In genomic region chr7:99704736-99705519, GRCm38 (mm10) we compare ENCODE assay signal across 18 mouse cellular contexts. TPM values are rescaled to one million over a fixed set of nuclear protein-coding genes. Genes with fewer than 3 reads are reported as not detected.
DNase-seq lines count a peak whose midpoint lies in the region; ATAC-seq and TF ChIP-seq lines count a peak whose summit lies in the region.
"Had no signal": no experiment of that assay in that cellular context is flagged by ENCODE, and none has a peak within 500 bp of the region (broad histone marks: within the 10 kb centered on the region; RNA-seq: fewer than 3 reads in every experiment).

No protein-coding gene starts in this region.

- 73% methylated on average over 3 of the region's 3 CpGs for WGBS in heart, postnatal 0 days
- 88% methylated on average over 3 of the region's 3 CpGs for WGBS in lung, postnatal 0 days
- WGBS in lung, adult 2 months, result 86% methylated on average over 3 of the region's 3 CpGs
- 78% methylated on average over 3 of the region's 3 CpGs for WGBS in hindbrain, embryonic 16.5 days
- WGBS in midbrain, postnatal 0 days, result 83% methylated on average over 3 of the region's 3 CpGs

- no peak for TF ChIP-seq CTCF in heart, postnatal 0 days (IDR thresholded peaks at IDR 0.05; ENCODE audit: low read depth)
- TF ChIP-seq CTCF in lung, postnatal 0 days (IDR thresholded peaks at IDR 0.05), result no peak
- TF ChIP-seq CTCF in lung, adult 2 months (IDR thresholded peaks at IDR 0.05; ENCODE audit: insufficient read depth, low read length), result no peak
- no peak for TF ChIP-seq CTCF in midbrain, postnatal 0 days (IDR thresholded peaks at IDR 0.05)

- 0 out of 2 replicates have a peak, but pooled peaks cover 7% of the 10 kb centered on the region for H3K4me1 ChIP-seq in heart, postnatal 0 days (ENCODE audit: control insufficient read depth, insufficient read depth)
- peaks cover 5% of the 10 kb centered on the region; the same call in 1 of the 2 replicates for H3K4me1 ChIP-seq in lung, postnatal 0 days (ENCODE audit: insufficient read depth, low read depth, low read length)
- peaks cover 4% of the 10 kb centered on the region; the same call in 1 of the 2 replicates for H3K4me1 ChIP-seq in lung, adult 2 months (ENCODE audit: control insufficient read depth, insufficient read depth, low read length)
- no peaks in the 10 kb centered on the region for H3K4me1 ChIP-seq in hindbrain, embryonic 16.5 days (ENCODE audit: control insufficient read depth, insufficient read depth, low read depth, low read length)
- no peaks in the 10 kb centered on the region for H3K4me1 ChIP-seq in midbrain, postnatal 0 days (ENCODE audit: insufficient read depth, low read length)

- H3K4me2 ChIP-seq in heart, postnatal 0 days (ENCODE audit: low read depth, low read length), result peak overlapping the region; percentile 17; the same call in 1 of the 2 replicates
- no peak overlapping the region for H3K4me2 ChIP-seq in lung, postnatal 0 days (replicated peaks; ENCODE audit: low read depth, low read length)
- H3K4me2 ChIP-seq in hindbrain, embryonic 16.5 days (ENCODE audit: low read length), result no peak overlapping the region; the same call in 1 of the 2 replicates
- H3K4me2 ChIP-seq in midbrain, postnatal 0 days (ENCODE audit: low read depth, low read length, poor library complexity, severe bottlenecking), result no peak overlapping the region
- H3K4me2 ChIP-seq: embryonic facial prominence, embryonic 12.5 days; lung, embryonic 15.5 days had no signal

- intact Hi-C loops in heart, postnatal 14 days (cut with DNase I), result no loop called here

- H3K27ac ChIP-seq in heart, postnatal 0 days (ENCODE audit: low read depth), result peak overlapping the region; percentile 37; the same call in 1 of the 2 replicates
- no peak overlapping the region for H3K27ac ChIP-seq in lung, postnatal 0 days (ENCODE audit: low read length)
- H3K27ac ChIP-seq in hindbrain, embryonic 16.5 days (ENCODE audit: low read depth, low read length), result no peak overlapping the region; the same call in 1 of the 2 replicates
- 0 out of 2 replicates have a peak overlapping the region, but pooled peaks have one; percentile 38 for H3K27ac ChIP-seq in midbrain, postnatal 0 days (ENCODE audit: low read depth, low read length)
- H3K27ac ChIP-seq: embryonic facial prominence, embryonic 12.5 days; limb, embryonic 13.5 days; lung, embryonic 15.5 days had no signal

- no peak for TF ChIP-seq POLR2A in lung, adult 2 months (IDR thresholded peaks at IDR 0.05; ENCODE audit: borderline replicate concordance, extremely low read depth, low read depth, low read length)

- no peaks in the 10 kb centered on the region for H3K36me3 ChIP-seq in heart, postnatal 0 days (replicated peaks; ENCODE audit: control insufficient read depth, insufficient read depth, low read length)
- H3K36me3 ChIP-seq in lung, postnatal 0 days (ENCODE audit: insufficient read depth, low read length), result no peaks in the 10 kb centered on the region
- H3K36me3 ChIP-seq in hindbrain, embryonic 16.5 days (ENCODE audit: control insufficient read depth, insufficient read depth, low read length), result no peaks in the 10 kb centered on the region
- no peaks in the 10 kb centered on the region for H3K36me3 ChIP-seq in midbrain, postnatal 0 days (ENCODE audit: insufficient read depth, low read length)
- H3K36me3 ChIP-seq: embryonic facial prominence, embryonic 12.5 days; limb, embryonic 13.5 days; lung, embryonic 15.5 days had no signal

- no peak for TF ChIP-seq EP300 in heart, postnatal 0 days (IDR thresholded peaks at IDR 0.05; ENCODE audit: low read depth)
- no peak for TF ChIP-seq EP300 in lung, postnatal 0 days (IDR thresholded peaks at IDR 0.05)

- ATAC-seq in heart, postnatal 0 days (ENCODE audit: insufficient read depth, low read depth), result peak; percentile 34; the same call in 1 of the 2 replicates
- ATAC-seq in lung, postnatal 0 days, result no peak; the same call in 1 of the 2 replicates
- ATAC-seq in hindbrain, embryonic 16.5 days, result 0 out of 2 replicates have a peak, but pooled peaks have one; percentile 37
- no peak for ATAC-seq in midbrain, postnatal 0 days (ENCODE audit: low FRiP score)
- ATAC-seq: forebrain, embryonic 14.5 days had no signal

- H3K27me3 ChIP-seq in heart, postnatal 0 days (ENCODE audit: control insufficient read depth, insufficient read depth, low read length), result peaks cover 12% of the 10 kb centered on the region; the same call in 1 of the 2 replicates
- no peaks in the 10 kb centered on the region for H3K27me3 ChIP-seq in lung, postnatal 0 days (replicated peaks; ENCODE audit: insufficient read depth, low read length)
- no peaks in the 10 kb centered on the region for H3K27me3 ChIP-seq in hindbrain, embryonic 16.5 days (replicated peaks; ENCODE audit: control insufficient read depth, insufficient read depth, low read length)
- no peaks in the 10 kb centered on the region for H3K27me3 ChIP-seq in midbrain, postnatal 0 days (ENCODE audit: insufficient read depth, low read length)
- H3K27me3 ChIP-seq: embryonic facial prominence, embryonic 12.5 days; lung, embryonic 15.5 days had no signal

- no peak overlapping the region for H3K4me3 ChIP-seq in heart, postnatal 0 days (ENCODE audit: low read depth, low read length)
- no peak overlapping the region for H3K4me3 ChIP-seq in lung, postnatal 0 days (ENCODE audit: low read depth, low read length)
- H3K4me3 ChIP-seq in lung, adult 2 months (replicated peaks; ENCODE audit: extremely low read depth, low read depth, low read length), result no peak overlapping the region
- H3K4me3 ChIP-seq in hindbrain, embryonic 16.5 days (ENCODE audit: low read length), result no peak overlapping the region
- no peak overlapping the region for H3K4me3 ChIP-seq in midbrain, postnatal 0 days (ENCODE audit: low read depth, low read length)
- H3K4me3 ChIP-seq: embryonic facial prominence, embryonic 12.5 days; limb, embryonic 13.5 days; lung, embryonic 15.5 days had no signal

- no peak overlapping the region for H3K9ac ChIP-seq in heart, postnatal 0 days (replicated peaks; ENCODE audit: low read depth, low read length)
- no peak overlapping the region for H3K9ac ChIP-seq in lung, postnatal 0 days (replicated peaks; ENCODE audit: low read depth)
- no peak overlapping the region for H3K9ac ChIP-seq in hindbrain, embryonic 16.5 days (ENCODE audit: low read depth, low read length)
- H3K9ac ChIP-seq in midbrain, postnatal 0 days (replicated peaks; ENCODE audit: low read length, poor library complexity, severe bottlenecking), result no peak overlapping the region
- H3K9ac ChIP-seq: embryonic facial prominence, embryonic 12.5 days; limb, embryonic 13.5 days; lung, embryonic 15.5 days had no signal

- no peaks in the 10 kb centered on the region for H3K9me3 ChIP-seq in heart, postnatal 0 days (replicated peaks; ENCODE audit: control insufficient read depth, low read length)
- H3K9me3 ChIP-seq in lung, postnatal 0 days (ENCODE audit: low read length), result no peaks in the 10 kb centered on the region
- H3K9me3 ChIP-seq in hindbrain, embryonic 16.5 days (ENCODE audit: control insufficient read depth, low read length), result no peaks in the 10 kb centered on the region
- no peaks in the 10 kb centered on the region for H3K9me3 ChIP-seq in midbrain, postnatal 0 days (ENCODE audit: low read length)
- H3K9me3 ChIP-seq: embryonic facial prominence, embryonic 12.5 days; limb, embryonic 13.5 days; lung, embryonic 15.5 days had no signal

- DNase-seq in heart, postnatal 0 days (ENCODE audit: low spot score), result no peak
- no peak for DNase-seq in heart, postnatal 14 days
- peak; percentile 26 for DNase-seq in lung, postnatal 0 days (ENCODE audit: low spot score)
- no peak for DNase-seq in lung, adult 2 months
- DNase-seq in midbrain, postnatal 0 days (ENCODE audit: low spot score), result no peak
- no peak for DNase-seq in urinary bladder, adult 2 months (ENCODE audit: low spot score)
- DNase-seq: cerebellum, postnatal 10 days; gastrocnemius, postnatal 14 days; heart, postnatal 4 days; kidney, postnatal 10 days; layer of hippocampus, postnatal 36 days had no signal

RNA-seq across cellular contexts. Expression of gene Slco2b1, which starts 6.2 kb away (rescaled TPM):
- total RNA-seq in heart, postnatal 0 days (2014; rRNA removed; ENCODE audit: low replicate concordance), result 5.4 and 7.8 TPM in 2 replicates
- polyA plus RNA-seq in heart, postnatal 0 days (2015; fragmentation: Nextera tagmentation; extraction: Ambion mirVana), result 2.1 and 2.4 TPM in 2 replicates
- 10 to 100 TPM in 1 of 2 experiments, 1 to 10 TPM in 1; 8.8 to 11.4 TPM for total RNA-seq in heart, postnatal 14 days (2021)
- polyA plus RNA-seq in lung, postnatal 0 days (2015; fragmentation: Nextera tagmentation; extraction: Ambion mirVana), result 3.8 and 3.9 TPM in 2 replicates
- polyA plus RNA-seq in lung, adult 2 months (2012; rRNA removed), result 16.5 and 18.0 TPM in 2 replicates
- 6.7 and 7.5 TPM in 2 replicates for polyA plus RNA-seq in hindbrain, embryonic 16.5 days (2015; fragmentation: Nextera tagmentation; extraction: Ambion mirVana)
- total RNA-seq in midbrain, postnatal 0 days (2014; rRNA removed), result 10.2 and 13.9 TPM in 2 replicates
- 6.5 TPM in 2 replicates for polyA plus RNA-seq in midbrain, postnatal 0 days (2015; fragmentation: Nextera tagmentation; extraction: Ambion mirVana)
- 23.3 and 27.0 TPM in 2 replicates for polyA plus RNA-seq in urinary bladder, adult 2 months (2012; rRNA removed)

RNA-seq across cellular contexts. Expression of gene Olfr520, which starts 25.1 kb away (rescaled TPM):
- not detected in 2 replicates for total RNA-seq in heart, postnatal 0 days (2014; rRNA removed; ENCODE audit: low replicate concordance)
- polyA plus RNA-seq in heart, postnatal 0 days (2015; fragmentation: Nextera tagmentation; extraction: Ambion mirVana), result not detected in 2 replicates
- total RNA-seq in heart, postnatal 14 days (2021), result under 1 TPM in 1 of 2 experiments, not detected in 1; 0.38 TPM
- polyA plus RNA-seq in lung, postnatal 0 days (2015; fragmentation: Nextera tagmentation; extraction: Ambion mirVana), result not detected in 2 replicates
- polyA plus RNA-seq in lung, adult 2 months (2012; rRNA removed), result not detected in 2 replicates
- polyA plus RNA-seq in hindbrain, embryonic 16.5 days (2015; fragmentation: Nextera tagmentation; extraction: Ambion mirVana), result not detected in 2 replicates
- not detected in 2 replicates for total RNA-seq in midbrain, postnatal 0 days (2014; rRNA removed)
- not detected in 2 replicates for polyA plus RNA-seq in midbrain, postnatal 0 days (2015; fragmentation: Nextera tagmentation; extraction: Ambion mirVana)
- 0.12 and 0.19 TPM in 2 replicates for polyA plus RNA-seq in urinary bladder, adult 2 months (2012; rRNA removed)
- total RNA-seq: CH12.LX; heart, postnatal 4 days had no signal
- polyA plus RNA-seq: embryonic facial prominence, embryonic 12.5 days; forebrain, embryonic 14.5 days; limb, embryonic 13.5 days; lung, embryonic 15.5 days had no signal

RNA-seq across cellular contexts. Expression of gene Olfr521, which starts 58.4 kb away (rescaled TPM):
- total RNA-seq in heart, postnatal 0 days (2014; rRNA removed; ENCODE audit: low replicate concordance), result not detected in 2 replicates
- polyA plus RNA-seq in heart, postnatal 0 days (2015; fragmentation: Nextera tagmentation; extraction: Ambion mirVana), result not detected in 2 replicates
- total RNA-seq in heart, postnatal 14 days (2021), result not detected
- polyA plus RNA-seq in lung, postnatal 0 days (2015; fragmentation: Nextera tagmentation; extraction: Ambion mirVana), result not detected in 2 replicates
- polyA plus RNA-seq in lung, adult 2 months (2012; rRNA removed), result not detected in 2 replicates
- polyA plus RNA-seq in hindbrain, embryonic 16.5 days (2015; fragmentation: Nextera tagmentation; extraction: Ambion mirVana), result not detected in 2 replicates
- not detected in 2 replicates for total RNA-seq in midbrain, postnatal 0 days (2014; rRNA removed)
- not detected in 2 replicates for polyA plus RNA-seq in midbrain, postnatal 0 days (2015; fragmentation: Nextera tagmentation; extraction: Ambion mirVana)
- not detected in 2 replicates for polyA plus RNA-seq in urinary bladder, adult 2 months (2012; rRNA removed)
- total RNA-seq: CH12.LX; gastrocnemius, postnatal 14 days; heart, postnatal 4 days; layer of hippocampus, postnatal 36 days had no signal
- polyA plus RNA-seq: embryonic facial prominence, embryonic 12.5 days; forebrain, embryonic 14.5 days; limb, embryonic 13.5 days; lung, embryonic 15.5 days; testis, adult 2 months had no signal

Comparison
In these comparisons a context has a peak if more than half of its experiments do, and no peak if none do; other contexts are left out.
1. ATAC-seq: peak in heart, postnatal 0 days (single experiment) and hindbrain, embryonic 16.5 days (single experiment); none in lung, postnatal 0 days (single experiment) and midbrain, postnatal 0 days (single experiment).
2. H3K27ac ChIP-seq: peak in heart, postnatal 0 days (single experiment) and midbrain, postnatal 0 days (single experiment); none in lung, postnatal 0 days (single experiment) and hindbrain, embryonic 16.5 days (single experiment).